Mouse (Mus musculus): Measurements from ENCODE around the gene Hsd17b11.
"Not testable (repeated sequence)": the region's sequence is repeated elsewhere in the genome, so short reads cannot be mapped to it uniquely, and the experiment has no call there.

Gene Hsd17b11

GRCm38 (mm10) chr5:103994669-103995068 is 27.1 kb downstream of the Hsd17b11 start:
- no peak for ATAC-seq (ENCODE audit: insufficient number of reproducible peaks, low FRiP score, low TSS enrichment)

- no peak for ATAC-seq (ENCODE audit: insufficient number of reproducible peaks, low FRiP score, low TSS enrichment)
These were observed 28.1 kb downstream of the Hsd17b11 start for GRCm38 (mm10) chr5:103993601-103994000.

GRCm38 (mm10) chr5:103992831-103993230 is 28.9 kb downstream of the Hsd17b11 start:
- no peak for ATAC-seq (ENCODE audit: insufficient number of reproducible peaks, low FRiP score, low TSS enrichment)

GRCm38 (mm10) chr5:103980705-103981560 is 40.8 kb downstream of the Hsd17b11 start:
- ATAC-seq (ENCODE audit: insufficient number of reproducible peaks, low FRiP score, low TSS enrichment), result no peak

GRCm38 (mm10) chr5:103977907-103978570 is 43.7 kb downstream of the Hsd17b11 start:
- ATAC-seq (ENCODE audit: insufficient number of reproducible peaks, low FRiP score, low TSS enrichment), result no peak

GRCm38 (mm10) chr5:103977297-103977696 is 44.4 kb downstream of the Hsd17b11 start, which contains the start of gene Hsd17b13:
TSS of gene Hsd17b13 (minus strand) at chr5:103977410.
- ATAC-seq (ENCODE audit: insufficient number of reproducible peaks, low FRiP score, low TSS enrichment), result no peak

- ATAC-seq (ENCODE audit: insufficient number of reproducible peaks, low FRiP score, low TSS enrichment), result no peak
These were observed 46.0 kb downstream of the Hsd17b11 start for GRCm38 (mm10) chr5:103975736-103976135.

- ATAC-seq (ENCODE audit: insufficient number of reproducible peaks, low FRiP score, low TSS enrichment), result no peak
These were observed 48.9 kb downstream of the Hsd17b11 start for GRCm38 (mm10) chr5:103972801-103973200.

- ATAC-seq (ENCODE audit: insufficient number of reproducible peaks, low FRiP score, low TSS enrichment), result no peak
These were observed 49.3 kb downstream of the Hsd17b11 start for GRCm38 (mm10) chr5:103972379-103972778.

- ATAC-seq (ENCODE audit: insufficient number of reproducible peaks, low FRiP score, low TSS enrichment), result no peak
These were observed 50.7 kb downstream of the Hsd17b11 start for GRCm38 (mm10) chr5:103971051-103971450.

GRCm38 (mm10) chr5:103962935-103963429 is 58.7 kb downstream of the Hsd17b11 start:
- no peak for ATAC-seq (ENCODE audit: insufficient number of reproducible peaks, low FRiP score, low TSS enrichment)

- no peak for ATAC-seq (ENCODE audit: insufficient number of reproducible peaks, low FRiP score, low TSS enrichment)
These were observed 67.1 kb downstream of the Hsd17b11 start for GRCm38 (mm10) chr5:103954638-103955037.

- ATAC-seq (ENCODE audit: insufficient number of reproducible peaks, low FRiP score, low TSS enrichment), result 0 out of 2 replicates have a peak, but pooled peaks have one; percentile 36
These were observed 68.3 kb downstream of the Hsd17b11 start for GRCm38 (mm10) chr5:103953135-103954083.

GRCm38 (mm10) chr5:103950138-103950537 is 71.6 kb downstream of the Hsd17b11 start:
- not testable (repeated sequence) for ATAC-seq (ENCODE audit: insufficient number of reproducible peaks, low FRiP score, low TSS enrichment)

GRCm38 (mm10) chr5:103943183-103943582 is 78.5 kb downstream of the Hsd17b11 start:
- ATAC-seq (ENCODE audit: insufficient number of reproducible peaks, low FRiP score, low TSS enrichment), result no peak

- no peak for ATAC-seq (ENCODE audit: insufficient number of reproducible peaks, low FRiP score, low TSS enrichment)
These were observed 81.9 kb downstream of the Hsd17b11 start for GRCm38 (mm10) chr5:103939856-103940255.

Measured in cerebellum, adult (tissue).